Mouse (Mus musculus): ENCODE measurements at regions not wholly inside any gene's neighbourhood (a gene's known extent, or its start where the extent isn't known, plus 50 kb on each side); places are given as distances from the start of the nearest gene placed in this dataset.

- H3K27me3 ChIP-seq, result peaks cover 15% of the 10 kb centered on the region; the same call in 1 of the 2 replicates
- H3K36me3 ChIP-seq, result no peaks in the 10 kb centered on the region
- no peaks in the 10 kb centered on the region for H3K4me1 ChIP-seq
- whole genome bisulfite sequencing, result 69% methylated on average over 9 of the region's 9 CpGs
- no peak overlapping the region for H3K9ac ChIP-seq
- H3K4me3 ChIP-seq, result no peak overlapping the region
- no peaks in the 10 kb centered on the region for H3K9me3 ChIP-seq
- ATAC-seq (ENCODE audit: low FRiP score, low read depth), result no peak
- no peak overlapping the region for H3K27ac ChIP-seq
- H3K4me2 ChIP-seq (replicated peaks), result no peak overlapping the region
These were observed 81.2 kb upstream of the Rai2 start for GRCm38 (mm10) chrX:161635678-161636077.

- 71% methylated on average over 2 of the region's 2 CpGs for WGBS
These were observed 63.8 kb upstream of the Rai2 start for GRCm38 (mm10) chrX:161653106-161653505.

GRCm38 (mm10) chrX:161660106-161660505 is 56.8 kb upstream of the Rai2 start:
- H3K9ac ChIP-seq, result no peak overlapping the region
- 63% methylated on average over 3 of the region's 3 CpGs for WGBS
- no peak overlapping the region for H3K4me2 ChIP-seq (replicated peaks)
- H3K27ac ChIP-seq, result no peak overlapping the region
- H3K4me1 ChIP-seq, result no peaks in the 10 kb centered on the region
- no peak for ATAC-seq (ENCODE audit: low FRiP score, low read depth)
- peaks cover 30% of the 10 kb centered on the region for H3K27me3 ChIP-seq
- H3K4me3 ChIP-seq, result no peak overlapping the region
- H3K36me3 ChIP-seq, result no peaks in the 10 kb centered on the region
- H3K9me3 ChIP-seq, result no peaks in the 10 kb centered on the region

More at GRCm38 (mm10) chrX:161653106-161653505, 63.8 kb upstream of the Rai2 start:
- Histone ChIP-seq H3K4me2 (replicated peaks) (no peak overlapping the region), H3K4me1 (no peaks in the 10 kb centered on the region), H3K9me3 (no peaks in the 10 kb centered on the region), H3K27ac (no peak overlapping the region), H3K4me3 (no peak overlapping the region), H3K36me3 (no peaks in the 10 kb centered on the region), H3K27me3 (peaks cover 33% of the 10 kb centered on the region), H3K9ac (no peak overlapping the region)
- ATAC-seq (ENCODE audit: low FRiP score, low read depth), result no peak

- Histone ChIP-seq H3K36me3 (no peaks in the 10 kb centered on the region), H3K4me3 (no peak overlapping the region), H3K27ac (no peak overlapping the region), H3K27me3 (peaks cover 30% of the 10 kb centered on the region), H3K9ac (no peak overlapping the region), H3K4me2 (replicated peaks) (no peak overlapping the region), H3K9me3 (no peaks in the 10 kb centered on the region), H3K4me1 (no peaks in the 10 kb centered on the region)
- no peak for ATAC-seq (ENCODE audit: low FRiP score, low read depth)
- WGBS, result 79% methylated on average over 2 of the region's 2 CpGs
These were observed 54.9 kb upstream of the Rai2 start for GRCm38 (mm10) chrX:161661936-161662335.
